Mouse (Mus musculus) thymus, adult 2 months (tissue): ENCODE data around the gene Ndufb4.
A peak's percentile ranks its signal among the peaks of the same experiment; 100 is the strongest.

Source experiments
- CTCF ChIP-seq: fragments of 200-500 bp; IDR thresholded peaks from 2 replicates; pipeline ENCODE4 v1.5.1; 2012; ENCODE audit warnings: mild to moderate bottlenecking, control low read depth, low read length, moderate library complexity, borderline replicate concordance; ENCODE audit not compliant: control insufficient read depth, poor library complexity, insufficient read depth; ENCODE audit errors: extremely low read depth
- POLR2A ChIP-seq: fragments of 200-500 bp; IDR thresholded peaks from 2 replicates; pipeline ENCODE4 v1.6.1; 2012; ENCODE audit warnings: mild to moderate bottlenecking, low read length, control low read depth, moderate library complexity; ENCODE audit not compliant: control insufficient read depth, poor library complexity, insufficient read depth; ENCODE audit errors: extremely low read depth

DNA sequence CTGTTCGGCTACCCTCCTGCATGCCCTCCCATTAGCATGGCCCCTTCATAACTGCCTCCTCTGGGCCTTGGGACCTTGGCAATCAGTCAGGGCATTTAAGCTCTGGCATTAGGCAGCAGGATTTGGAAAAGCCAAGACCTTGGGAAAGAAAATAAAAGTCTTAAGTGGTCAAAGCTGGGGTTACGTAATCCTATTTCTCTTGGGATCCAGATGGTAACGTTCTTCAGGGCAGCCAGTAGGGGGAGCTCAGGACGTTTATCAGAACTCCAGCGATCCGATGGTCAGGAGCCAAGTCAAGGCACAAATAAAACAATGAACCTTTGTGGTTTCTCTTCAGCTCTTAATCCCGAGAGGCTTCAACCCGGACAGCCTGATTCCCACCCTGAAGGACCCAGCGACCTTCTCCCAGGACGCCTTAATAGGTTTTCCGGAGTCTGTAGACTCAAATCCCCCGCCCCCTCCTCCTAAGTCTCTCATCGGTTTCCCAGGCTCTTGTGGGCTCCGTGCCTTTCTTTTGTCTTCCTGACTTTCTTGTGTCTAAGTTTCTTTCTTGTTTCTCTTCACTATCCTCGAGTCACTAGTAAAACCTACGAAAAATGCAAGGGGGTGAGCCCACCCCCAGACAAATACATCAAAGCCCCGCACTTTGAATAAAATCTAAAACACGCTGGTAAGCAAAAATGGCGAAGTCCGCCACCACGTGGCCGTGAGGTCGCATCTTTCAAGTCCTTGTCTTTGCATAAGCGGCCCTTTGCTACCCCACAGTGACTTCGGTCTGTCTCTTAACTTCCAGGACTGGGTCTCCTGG is 30.6 kb upstream of the Ndufb4 start:
- TF ChIP-seq CTCF (peak; percentile 39; the same call in 1 of the 2 replicates), POLR2A (no peak)
